Comparison of ENCODE assay signal across 8 mouse cellular contexts in the genomic region with DNA sequence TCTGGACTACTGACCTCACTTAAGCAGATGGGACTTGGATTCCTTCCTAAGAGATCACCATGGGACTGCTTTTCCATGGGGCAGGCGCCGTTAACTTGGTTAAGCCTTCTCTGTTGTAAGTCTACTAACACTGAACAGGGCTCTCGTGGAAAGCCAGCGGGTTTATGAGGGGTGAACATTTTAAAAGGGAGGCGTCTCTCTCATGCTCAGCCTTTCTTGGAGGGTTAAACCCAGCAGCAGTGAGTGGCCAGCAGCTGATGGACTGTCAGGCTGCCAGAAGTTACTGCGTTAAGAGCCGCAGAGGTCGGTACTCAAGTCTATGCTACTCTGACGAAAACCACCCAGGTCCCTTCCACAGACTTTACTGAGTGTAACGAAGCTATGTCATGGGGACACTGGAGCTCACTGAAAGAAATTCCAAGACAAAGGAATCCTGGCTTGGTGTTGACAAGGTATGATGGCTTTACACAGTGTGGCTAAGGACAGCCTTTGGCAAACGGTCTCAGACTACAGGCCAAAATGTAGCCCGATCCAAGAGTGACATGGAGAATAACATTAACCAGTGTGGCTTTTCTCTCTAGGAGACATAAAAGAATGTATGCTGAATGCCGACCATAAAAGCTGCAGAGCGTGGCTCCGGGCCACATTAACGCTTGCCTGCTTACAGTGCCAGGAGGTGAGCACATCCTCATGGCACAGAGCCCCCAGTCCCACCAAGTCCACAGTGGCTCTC.
DNase-seq lines count a peak whose midpoint lies in the region; ATAC-seq and TF ChIP-seq lines count a peak whose summit lies in the region.

No protein-coding gene starts in this region.

- intact Hi-C loops in gastrocnemius, adult 2 months (cut with DNase I): loop anchor here (10.0 kb wide), 2 partner anchors 67 to 133 kb away; no protein-coding TSS in a partner anchor

- peaks cover 10% of the 10 kb centered on the region for H3K4me1 ChIP-seq in limb, embryonic 15.5 days

- no peak overlapping the region for H3K9ac ChIP-seq in limb, embryonic 15.5 days

- TF ChIP-seq CTCF in gastrocnemius, adult 2 months (IDR thresholded peaks at IDR 0.05): no peak

- ATAC-seq in limb, embryonic 15.5 days (ENCODE audit: insufficient number of reproducible peaks, low FRiP score, low TSS enrichment, low read depth): peak; percentile 89

- H3K4me2 ChIP-seq in limb, embryonic 15.5 days: peak overlapping the region; percentile 44

- H3K9me3 ChIP-seq in limb, embryonic 15.5 days: no peaks in the 10 kb centered on the region

- 19% methylated on average over 16 of the region's 16 CpGs for WGBS in limb, embryonic 15.5 days

- H3K4me3 ChIP-seq in gastrocnemius, adult 2 months: peak overlapping the region; percentile 67
- peak overlapping the region; percentile 34 for H3K4me3 ChIP-seq in limb, embryonic 15.5 days

- DNase-seq in ovary, postnatal 10 days (ENCODE audit: low spot score): peak; percentile 19
- no peak for DNase-seq in ovary, adult 18-20 months (ENCODE audit: low spot score)
- DNase-seq in gastrocnemius, adult 2 months: peak; percentile 76
- DNase-seq in heart, postnatal 4 days: peak; percentile 73
- peak; percentile 62 to 65 for DNase-seq in urinary bladder, postnatal 4 days (ENCODE audit: low spot score in 2 of 2)
- DNase-seq in testis, postnatal 10 days (ENCODE audit: low spot score): no peak
- DNase-seq in thymus, adult 18-20 months: no peak

- peak overlapping the region; percentile 84 for H3K27ac ChIP-seq in gastrocnemius, adult 2 months
- H3K27ac ChIP-seq in limb, embryonic 15.5 days: peak overlapping the region; percentile 90

- H3K27me3 ChIP-seq in limb, embryonic 15.5 days: no peaks in the 10 kb centered on the region

- peaks cover 3% of the 10 kb centered on the region; the same call in 1 of the 2 replicates for H3K36me3 ChIP-seq in limb, embryonic 15.5 days

Comparison
In these comparisons a context has a peak if more than half of its experiments do, and no peak if none do; other contexts are left out.
1. DNase-seq: peak in ovary, postnatal 10 days (single experiment), gastrocnemius, adult 2 months (single experiment), heart, postnatal 4 days (single experiment) and urinary bladder, postnatal 4 days (2 of 2); none in ovary, adult 18-20 months (single experiment), testis, postnatal 10 days (single experiment) and thymus, adult 18-20 months (0 of 2).